Mouse (Mus musculus) neural tube, embryonic 10.5 days (tissue): ENCODE measurements around the gene AC131692.1.

Source experiments
- DNase-seq: peaks from one replicate; pipeline ENCODE4 v3.0.0-alpha.2; 2017; ENCODE audit warnings: low spot score; ENCODE audit errors: extremely low spot score

AC131692.1 gene

DNA sequence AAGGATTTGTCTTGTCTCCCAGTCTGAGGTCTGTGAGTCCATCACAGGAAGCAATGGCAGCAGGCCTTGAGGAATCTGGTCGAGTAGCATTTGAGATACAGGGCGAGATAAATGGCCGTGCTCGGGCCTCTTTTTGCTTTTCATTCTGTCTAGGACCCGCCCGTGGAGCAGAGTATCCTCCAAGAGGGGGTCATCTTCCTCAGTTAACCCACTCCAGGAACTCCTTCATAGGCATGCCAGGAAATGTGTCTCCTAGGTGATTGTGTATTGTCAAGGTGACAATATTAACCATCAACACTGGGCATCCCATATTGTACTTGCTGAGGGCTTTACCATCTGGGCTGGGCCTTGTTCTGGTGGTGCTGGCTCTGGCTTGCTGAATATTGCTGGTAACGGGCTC, at the start of gene AC131692.1:
Gene AC131692.1 (plus strand): TSS at position 301 of the 400 bp plus-strand sequence.
- no peak for DNase-seq

DNA sequence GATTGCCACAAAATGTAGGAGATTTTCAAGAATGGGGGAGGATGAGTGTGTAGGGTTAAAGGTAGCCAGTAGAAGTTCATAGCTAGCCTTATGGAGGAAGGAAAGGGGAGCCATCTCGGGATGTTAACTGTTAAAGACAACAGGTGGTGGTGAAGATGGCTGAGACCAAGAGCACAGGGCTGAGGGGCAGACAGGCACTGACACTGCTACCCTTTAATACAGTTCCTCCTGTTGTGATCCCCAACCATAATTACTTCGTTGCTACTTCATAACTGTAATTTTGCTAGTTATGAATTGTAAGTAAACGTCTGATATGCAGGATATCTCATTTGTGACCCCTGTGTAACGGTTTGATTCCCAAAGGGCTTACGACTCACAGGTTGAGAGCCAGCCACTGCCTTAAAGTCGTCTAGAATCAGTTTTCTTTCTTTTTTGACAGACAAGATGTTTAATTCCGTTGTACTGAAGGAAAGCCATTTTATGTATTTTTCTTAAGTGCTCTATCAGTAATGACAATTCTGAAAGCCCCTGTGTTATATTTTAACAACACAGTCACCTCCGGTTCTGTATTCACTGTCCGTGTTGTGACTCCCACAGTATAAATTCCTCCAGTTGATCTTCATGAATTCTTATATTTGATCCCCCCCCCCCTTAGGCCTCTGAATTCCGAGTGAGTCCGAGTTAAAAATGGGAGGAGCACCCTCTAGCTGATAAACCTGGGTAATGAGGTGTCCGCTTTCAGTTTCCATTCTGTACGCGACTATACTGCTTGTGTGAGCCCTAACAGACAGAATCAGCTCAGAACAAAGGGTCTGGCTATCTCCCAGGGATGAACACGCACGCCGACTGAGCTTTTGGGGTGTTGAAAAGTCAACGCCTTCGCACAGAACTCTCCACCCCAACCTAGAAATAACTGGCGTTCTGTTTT, 48.6 kb upstream of the AC131692.1 start:
- DNase-seq: no peak

DNA sequence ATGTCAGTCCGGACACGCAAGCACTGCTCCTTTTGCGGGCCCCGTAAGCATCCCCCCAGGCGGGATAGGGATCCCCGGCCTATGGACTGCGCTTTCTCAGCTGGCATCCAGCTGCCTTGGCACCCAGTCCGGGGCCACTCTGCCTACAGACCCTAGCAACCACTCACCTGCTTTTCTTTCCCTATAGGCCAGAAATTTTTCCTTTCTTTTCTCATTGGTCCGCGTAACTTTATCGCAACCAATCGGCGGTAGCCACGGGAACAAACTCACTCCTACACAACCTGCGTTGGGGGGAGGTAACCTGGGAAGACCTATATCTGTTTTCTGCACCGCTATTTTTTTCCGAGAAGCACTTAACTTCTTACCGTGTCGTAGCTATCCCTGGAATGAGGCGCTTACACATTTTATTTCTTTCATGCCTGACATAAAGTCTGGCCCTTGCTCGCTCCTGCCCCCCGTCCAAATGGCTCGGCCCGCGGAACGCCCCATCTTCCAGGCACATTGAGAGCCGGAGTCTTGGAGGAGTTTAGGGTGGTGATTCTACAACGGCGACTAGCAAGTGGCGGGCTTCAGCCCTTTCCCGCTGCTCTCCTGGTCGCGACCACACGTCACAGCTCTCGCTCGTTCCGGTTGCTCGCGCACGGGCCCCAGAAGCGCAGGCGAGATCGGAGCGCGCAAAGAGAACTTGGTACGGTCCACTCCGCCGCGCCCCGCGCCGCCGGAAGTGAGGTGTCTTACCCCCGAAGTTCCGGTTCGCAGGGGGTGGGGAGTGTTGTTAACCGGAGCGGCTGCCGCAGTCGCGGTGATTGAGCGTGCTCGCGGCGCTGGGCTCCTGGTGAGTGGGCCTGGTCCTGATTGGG, 47.7 kb upstream of the AC131692.1 start, which contains the start of gene Syvn1:
Gene Syvn1 (plus strand): TSS at position 283 of the 860 bp plus-strand sequence.
- peak; percentile 95 for DNase-seq

DNA sequence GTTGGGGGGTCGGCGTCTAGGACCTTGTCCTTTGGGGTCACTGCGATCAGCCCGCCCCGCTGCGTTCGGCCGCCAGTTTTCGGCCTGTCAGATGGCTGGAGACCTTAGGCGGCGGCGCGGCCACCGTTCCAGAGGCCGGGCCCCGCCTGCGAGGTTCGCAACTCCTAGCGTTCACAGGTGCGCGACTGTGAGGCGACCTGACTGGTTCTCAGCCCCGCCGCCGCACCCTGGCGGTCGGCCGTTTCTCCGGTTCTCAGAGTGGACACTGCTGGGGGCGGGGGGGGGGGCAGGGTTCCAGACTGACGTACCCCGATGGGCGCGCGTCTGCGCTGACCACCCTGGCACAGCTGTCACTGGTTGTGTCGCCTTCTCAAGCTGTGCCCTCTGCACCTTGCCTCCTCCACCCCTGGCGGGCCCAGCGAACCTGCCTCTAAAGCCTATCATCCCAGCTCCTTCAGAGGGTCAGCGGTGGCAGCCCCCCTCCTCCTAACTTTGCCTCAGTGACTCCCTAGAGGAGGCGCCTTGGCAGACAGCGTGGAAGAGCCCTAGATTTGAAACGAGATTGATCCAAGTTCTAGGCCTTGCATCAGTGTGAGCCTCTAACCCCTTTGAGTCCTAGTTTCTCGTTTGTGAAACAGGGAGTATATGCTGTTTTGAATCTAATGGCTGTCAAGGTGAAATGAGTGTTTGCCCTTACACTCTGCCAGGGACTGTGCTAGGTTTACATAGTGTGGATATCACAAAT, 46.9 kb upstream of the AC131692.1 start:
- DNase-seq: no peak

DNA sequence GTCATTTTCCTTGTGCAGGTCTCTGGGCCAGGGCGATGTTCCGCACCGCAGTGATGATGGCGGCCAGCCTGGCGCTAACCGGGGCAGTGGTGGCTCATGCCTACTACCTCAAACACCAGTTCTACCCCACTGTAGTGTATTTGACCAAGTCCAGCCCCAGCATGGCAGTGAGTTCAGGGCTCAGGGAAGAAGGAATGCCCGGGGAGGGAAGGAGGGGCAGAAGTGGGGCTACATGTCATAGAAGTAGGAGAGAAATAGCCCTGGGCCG, 46.4 kb upstream of the AC131692.1 start:
- no peak for DNase-seq

DNA sequence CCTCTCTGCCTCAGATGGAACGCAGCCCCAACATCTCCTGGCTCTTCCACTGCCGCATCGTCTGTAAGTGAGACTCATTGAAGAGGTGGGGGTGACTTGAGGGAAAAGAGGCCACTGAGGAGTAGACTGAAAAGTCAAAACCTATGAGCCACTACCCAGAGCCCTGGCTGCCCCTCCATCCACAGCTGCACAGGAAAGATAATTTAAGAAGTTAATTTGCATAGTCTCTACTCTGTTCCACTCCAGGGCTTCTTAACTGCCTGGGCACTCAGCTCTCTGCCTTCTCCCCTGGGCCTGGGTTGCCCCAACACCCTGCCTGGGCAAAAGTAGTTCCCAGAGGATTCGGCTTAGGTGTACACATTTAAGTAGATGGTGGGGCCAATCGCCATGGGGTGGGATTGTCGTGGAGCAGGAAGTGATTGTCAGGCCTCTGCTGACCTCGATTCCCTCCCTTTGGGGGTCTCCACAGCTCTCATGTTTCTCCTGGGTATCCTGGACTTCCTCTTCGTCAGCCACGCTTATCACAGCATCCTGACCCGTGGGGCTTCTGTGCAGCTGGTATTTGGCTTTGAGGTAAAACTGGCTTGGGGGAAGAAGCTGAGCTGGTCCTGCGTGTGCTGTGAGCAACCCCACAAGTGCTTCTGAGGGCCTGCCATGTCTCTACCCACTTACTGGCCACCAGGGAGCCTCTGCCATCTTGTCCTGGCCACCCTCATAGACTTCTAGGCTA, 45.4 kb upstream of the AC131692.1 start:
- no peak for DNase-seq

DNA sequence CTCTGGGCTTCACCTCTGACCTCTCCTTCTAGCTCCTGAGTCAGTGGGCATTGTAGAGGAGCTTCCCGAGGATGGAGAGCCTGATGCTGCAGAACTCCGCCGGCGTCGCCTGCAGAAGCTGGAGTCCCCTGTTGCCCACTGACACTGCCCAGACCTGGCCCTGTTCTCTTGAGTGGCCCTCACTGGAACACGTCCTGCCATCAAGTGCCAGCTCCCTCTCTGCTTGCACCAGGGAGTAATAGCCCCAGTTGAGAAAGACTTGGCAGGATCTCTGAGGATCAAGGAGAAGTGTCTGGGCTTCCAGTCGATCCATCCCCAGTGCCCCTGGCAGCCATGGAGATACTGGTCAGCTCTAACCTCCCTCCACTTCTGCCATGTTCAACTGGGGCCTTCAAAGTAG, 41.7 kb upstream of the AC131692.1 start:
- no peak for DNase-seq

DNA sequence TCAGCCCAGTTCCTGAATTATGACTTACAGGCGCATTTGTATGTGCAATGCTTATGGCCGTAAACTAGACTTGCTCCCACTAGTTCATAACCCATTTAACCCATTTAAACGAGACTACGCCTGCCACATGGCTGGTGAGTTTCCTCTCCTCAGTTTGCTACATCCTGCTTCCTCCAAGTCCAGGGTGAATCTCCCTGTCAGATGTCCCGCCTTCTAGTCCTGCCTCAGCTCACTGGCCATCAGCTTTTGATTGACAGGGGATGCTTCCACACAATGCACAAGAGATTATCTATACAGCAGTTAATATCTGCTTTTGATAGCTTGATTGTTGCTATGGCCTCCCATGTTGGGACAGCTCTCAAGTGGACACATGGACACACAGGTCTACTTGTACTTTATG, 39.9 kb upstream of the AC131692.1 start:
- DNase-seq: no peak

DNA sequence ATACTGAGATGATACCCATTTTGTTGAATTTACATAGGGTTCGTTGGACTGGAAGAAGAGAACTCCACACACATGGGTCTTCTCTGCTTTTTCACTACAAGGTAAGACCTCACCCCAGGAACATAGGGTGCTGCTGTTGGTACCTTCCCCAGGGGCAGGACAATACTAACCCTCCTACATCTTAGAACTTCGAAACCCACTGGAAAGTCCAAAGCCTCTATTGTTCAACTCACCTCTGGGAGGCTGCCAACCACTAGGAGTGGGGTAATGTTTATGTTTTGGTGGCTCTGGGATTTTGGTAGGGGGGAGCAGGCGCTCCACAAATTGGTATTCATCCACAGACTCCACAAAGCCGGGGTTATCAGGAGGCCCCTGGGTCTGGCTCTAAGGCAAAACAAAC, 37.5 kb upstream of the AC131692.1 start:
- no peak for DNase-seq

DNA sequence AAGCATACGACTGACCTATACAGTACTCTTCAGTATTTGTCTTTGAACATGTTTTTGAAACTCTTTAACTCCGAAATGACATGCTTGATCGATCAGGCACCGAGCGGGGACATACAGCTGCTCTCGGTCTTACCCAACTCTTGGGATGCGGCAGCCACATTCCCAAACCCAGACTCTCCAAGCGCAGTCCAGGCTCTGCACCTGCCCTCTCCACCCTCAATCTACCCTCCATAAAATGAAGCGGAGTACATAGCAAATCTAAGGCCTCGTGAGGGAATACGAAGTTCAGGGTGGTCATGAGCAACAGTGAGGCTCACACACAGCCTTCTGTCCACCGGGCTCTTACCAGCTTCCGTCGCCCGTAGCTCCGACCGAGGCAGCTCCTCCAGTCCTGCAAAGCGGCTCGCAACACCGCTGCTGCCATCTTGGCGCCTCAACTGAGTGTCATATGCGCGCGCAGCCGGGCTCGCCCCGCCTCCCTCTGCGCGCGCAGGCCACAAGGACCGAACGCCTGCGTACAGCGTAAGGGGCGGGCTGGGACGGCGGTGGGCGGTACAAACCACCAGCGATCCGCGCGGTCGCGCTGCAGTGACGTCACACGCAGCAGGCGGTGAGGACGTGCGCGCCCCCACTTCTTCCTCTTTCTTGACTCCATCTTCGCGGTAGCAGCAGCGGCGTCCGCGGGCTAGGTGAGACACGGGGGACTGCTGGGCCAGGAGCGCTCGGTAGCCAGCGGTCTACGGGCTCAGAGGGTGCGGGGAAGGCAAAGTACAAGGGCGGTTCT, 36.7 kb upstream of the AC131692.1 start, which contains the start of the genes Mrpl49 and Fau:
Gene Mrpl49 (minus strand): TSS at position 473 of the 784 bp plus-strand sequence.
Gene Fau (plus strand): TSS at position 532 of the 784 bp plus-strand sequence.
- peak; percentile 98 for DNase-seq

DNA sequence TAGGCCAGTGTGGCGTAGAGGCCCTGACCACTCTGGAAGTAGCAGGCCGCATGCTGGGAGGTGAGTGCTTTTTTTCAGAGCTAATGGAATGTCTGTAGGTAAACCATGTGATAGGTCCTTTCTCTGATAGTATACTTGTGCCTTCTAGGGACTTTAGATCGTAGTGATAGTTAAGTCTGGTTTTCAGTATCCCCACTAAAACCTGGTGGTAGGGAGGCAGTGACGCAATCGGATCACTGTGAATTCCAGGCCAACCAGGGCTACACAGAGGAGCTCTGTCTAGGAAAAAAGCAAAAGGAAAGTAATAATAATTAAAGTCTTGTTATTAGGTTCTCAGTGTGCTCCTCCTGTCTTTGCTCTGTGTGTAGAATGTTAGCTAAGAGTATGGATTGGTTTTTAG, 35.7 kb upstream of the AC131692.1 start:
- DNase-seq: no peak

DNA sequence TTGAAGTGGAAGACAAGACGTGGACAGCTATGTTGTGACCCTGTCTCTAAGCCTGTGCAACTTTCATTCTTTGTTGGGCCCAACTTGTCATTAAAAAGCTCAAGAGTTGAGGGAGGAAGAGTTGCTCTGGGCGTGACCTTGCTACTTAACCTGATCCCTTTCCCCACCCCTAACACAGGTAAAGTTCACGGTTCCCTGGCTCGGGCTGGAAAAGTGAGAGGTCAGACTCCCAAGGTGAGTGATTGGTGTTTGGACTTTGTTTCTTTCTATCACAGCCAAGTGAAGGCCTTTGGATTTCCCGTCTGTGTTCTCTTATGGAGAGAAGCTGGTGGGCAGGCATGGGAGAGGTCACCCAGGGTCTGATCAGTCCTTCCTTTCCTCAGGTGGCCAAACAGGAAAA, 35.3 kb upstream of the AC131692.1 start:
- DNase-seq: no peak

DNA sequence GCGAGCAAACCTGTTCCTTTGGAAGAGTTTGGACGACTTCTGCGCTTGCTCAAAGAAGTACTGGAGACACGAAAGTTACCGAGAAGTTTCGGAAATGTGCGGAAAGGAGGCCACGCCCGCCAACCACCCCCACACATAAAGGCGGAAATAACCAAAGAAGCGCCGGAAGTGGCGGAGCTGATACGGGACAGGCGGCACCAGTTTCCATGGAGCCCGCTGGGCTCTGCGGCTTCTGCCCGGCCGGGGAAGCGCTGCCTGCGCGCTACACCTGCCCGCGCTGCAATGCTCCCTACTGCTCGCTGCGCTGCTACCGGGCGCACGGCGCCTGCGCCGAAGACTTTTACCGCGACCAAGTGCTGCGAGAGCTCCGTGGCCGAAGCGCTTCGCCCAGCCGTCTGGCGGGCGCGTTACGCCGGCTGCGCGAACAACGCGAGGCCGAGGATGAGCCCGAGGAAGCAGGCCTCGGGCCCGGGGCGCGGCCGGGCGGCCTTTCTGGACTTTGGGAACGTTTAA, 33.1 kb upstream of the AC131692.1 start, which contains the start of gene Znhit2:
Gene Znhit2 (plus strand): TSS at position 172 of the 513 bp plus-strand sequence.
- peak; percentile 91 for DNase-seq

DNA sequence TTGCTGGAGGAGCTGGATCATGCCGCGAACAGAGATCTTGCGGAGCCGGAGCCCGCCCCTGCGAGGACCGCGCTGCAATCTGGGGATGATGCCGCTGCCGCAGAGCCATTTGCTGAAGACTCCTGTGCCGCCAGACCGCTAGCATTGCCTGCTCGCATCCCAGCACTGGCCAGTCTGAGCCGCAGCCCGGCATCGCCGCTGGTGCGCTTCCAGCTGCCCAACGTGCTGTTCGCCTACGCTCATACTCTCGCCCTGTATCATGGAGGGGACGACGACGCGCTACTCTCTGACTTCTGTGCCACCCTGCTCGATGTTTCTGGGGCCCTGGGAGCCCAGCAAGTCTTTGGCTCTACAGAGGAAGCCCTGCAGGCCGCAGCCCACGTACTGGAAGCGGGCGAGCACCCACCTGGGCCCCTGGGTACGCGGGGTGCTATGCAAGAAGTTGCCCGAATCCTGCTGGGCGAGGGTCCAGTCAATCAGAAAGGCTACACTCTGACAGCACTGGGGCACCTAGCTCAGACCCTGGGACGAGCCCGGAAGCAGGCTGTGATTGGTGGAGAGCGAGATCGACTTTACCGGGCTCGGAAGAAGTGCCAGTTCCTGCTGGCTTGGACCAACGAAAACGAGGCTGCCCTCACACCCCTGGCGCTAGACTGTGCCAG, 32.4 kb upstream of the AC131692.1 start:
- DNase-seq: peak; percentile 45

DNA sequence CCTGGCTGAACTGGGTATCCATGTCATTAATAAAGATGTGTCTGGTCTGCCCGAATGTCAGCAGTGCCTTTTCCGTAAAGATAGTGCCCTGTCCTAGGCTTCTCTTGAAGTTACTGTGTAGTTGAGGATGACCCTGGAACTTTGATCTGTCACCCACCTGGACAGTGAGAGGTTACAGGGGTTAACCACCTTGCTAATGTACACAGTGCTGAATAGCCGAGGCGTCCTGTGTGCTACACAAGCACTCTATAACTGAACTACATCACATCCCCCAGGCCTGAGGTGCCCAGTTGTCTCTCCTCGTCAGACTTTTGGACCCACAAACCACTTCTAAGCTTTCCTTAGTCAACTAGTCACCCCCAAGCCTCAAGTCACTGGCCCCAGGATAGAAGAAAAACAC, 31.8 kb upstream of the AC131692.1 start:
- no peak for DNase-seq

DNA sequence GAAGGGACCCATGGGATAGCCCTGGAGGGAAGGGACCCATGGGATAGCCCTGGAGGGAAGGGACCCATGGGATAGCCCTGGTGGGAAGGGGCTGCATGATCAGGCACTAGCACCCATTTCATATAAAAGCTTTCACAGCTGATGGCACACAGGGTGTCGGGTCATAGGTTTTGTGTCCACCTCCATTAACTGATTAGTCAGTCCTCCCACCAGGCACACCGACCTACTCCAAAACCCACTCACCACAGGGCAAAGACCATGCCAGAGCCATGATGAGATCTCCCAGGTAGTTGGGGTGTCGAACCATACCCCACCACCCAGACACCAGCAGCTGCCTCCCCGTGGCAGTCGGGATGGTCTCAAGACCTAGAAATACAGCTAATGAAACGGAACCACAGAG, 31.1 kb upstream of the AC131692.1 start:
- DNase-seq: no peak

DNA sequence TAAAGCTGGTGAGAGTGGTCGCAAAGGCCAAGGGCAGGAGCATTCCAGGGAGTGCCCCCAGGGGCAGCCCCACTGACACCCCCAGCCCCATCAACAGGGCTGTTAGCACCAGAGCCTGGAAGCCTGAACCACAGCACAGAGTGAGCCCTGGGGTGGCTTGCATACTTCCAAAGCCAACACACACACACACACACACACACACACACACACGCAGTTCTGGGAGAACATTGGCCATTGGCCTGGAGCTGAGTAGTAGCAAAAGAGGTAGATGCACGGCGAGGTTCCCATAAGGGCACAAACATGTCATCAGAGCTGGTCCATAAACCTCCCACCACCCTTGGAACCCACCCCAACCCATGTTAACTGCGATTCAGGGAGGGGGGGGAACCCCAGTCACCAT, 27.6 kb upstream of the AC131692.1 start:
- no peak for DNase-seq

DNA sequence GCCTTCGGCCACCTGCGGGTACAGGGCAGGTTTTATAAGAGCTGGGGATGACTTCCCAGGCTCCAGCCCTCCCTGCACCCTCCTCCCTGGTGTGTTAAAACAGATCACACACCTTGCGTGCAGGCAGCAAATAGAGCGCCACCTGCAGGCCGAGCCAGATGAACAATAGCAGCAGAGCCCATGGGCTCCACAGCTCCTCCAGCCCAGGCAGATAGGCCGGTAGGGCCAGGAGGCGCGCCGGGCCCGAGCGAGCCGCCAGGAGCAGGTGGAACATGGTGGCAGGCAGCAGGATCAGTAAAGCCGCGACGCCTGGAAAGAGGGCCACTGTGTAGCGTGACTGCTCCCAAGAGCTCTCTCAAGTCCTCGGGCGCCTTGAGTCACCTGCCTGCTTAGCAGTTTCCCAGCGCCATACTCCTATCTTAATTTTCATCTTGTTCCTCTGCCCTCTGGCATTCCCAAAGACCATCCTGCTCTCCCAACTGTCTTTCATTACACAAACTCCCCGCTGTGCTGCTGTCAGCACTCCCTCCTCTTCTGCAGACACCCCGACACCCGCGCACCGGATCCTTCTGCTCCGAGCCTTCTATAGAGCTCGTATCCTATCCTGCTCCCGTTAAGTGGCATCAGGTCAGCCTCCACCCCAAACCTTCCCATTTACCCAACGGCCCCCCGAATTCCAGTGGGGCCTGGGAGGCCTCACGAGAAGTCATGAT, 27.1 kb upstream of the AC131692.1 start:
- peak; percentile 89 for DNase-seq
